Mouse (Mus musculus): ENCODE measurements around the gene Smurf1. TPM values are rescaled to one million over a fixed set of nuclear protein-coding genes. Genes with fewer than 3 reads are reported as not detected.

The Smurf1 gene
- total RNA-seq, 2 experiments from 2014 or later = 34.6 to 37.2 TPM

GRCm38 (mm10) chr5:144963817-144964261 lies 1.8 kb downstream of the Smurf1 start:
- peak; percentile 57 to 63 for DNase-seq (ENCODE audit: low spot score in 2 of 2)
- intact Hi-C loops (cut with DNase I) = loop anchor here (5.0 kb wide), 1 partner anchor 42 kb away; no protein-coding TSS in a partner anchor

GRCm38 (mm10) chr5:144963401-144963800 lies 2.2 kb downstream of the Smurf1 start:
- DNase-seq (ENCODE audit: low spot score in 2 of 2) = peak in 1 of 2 experiments; percentile 28
- intact Hi-C loops (cut with DNase I) = loop anchor here (5.0 kb wide), 1 partner anchor 41 kb away; no protein-coding TSS in a partner anchor

GRCm38 (mm10) chr5:144958271-144958670 lies 7.4 kb downstream of the Smurf1 start:
- DNase-seq (ENCODE audit: low spot score in 2 of 2) = no peak
- intact Hi-C loops (cut with DNase I) = no loop called here

- DNase-seq (ENCODE audit: low spot score in 2 of 2) = no peak
- intact Hi-C loops (cut with DNase I) = no loop called here
Observed at GRCm38 (mm10) chr5:144954432-144954831, 11.2 kb downstream of the Smurf1 start.

GRCm38 (mm10) chr5:144952592-144952991 lies 13.1 kb downstream of the Smurf1 start:
- intact Hi-C loops (cut with DNase I) = no loop called here
- no peak for DNase-seq (ENCODE audit: low spot score in 2 of 2)

- intact Hi-C loops (cut with DNase I) = no loop called here
- no peak for DNase-seq (ENCODE audit: low spot score in 2 of 2)
Observed at GRCm38 (mm10) chr5:144950428-144951051, 15.1 kb downstream of the Smurf1 start.

- intact Hi-C loops (cut with DNase I) = no loop called here
- DNase-seq (ENCODE audit: low spot score in 2 of 2) = peak; percentile 37 to 39
Observed at GRCm38 (mm10) chr5:144949856-144950255, 15.8 kb downstream of the Smurf1 start.

- no peak for DNase-seq (ENCODE audit: low spot score in 2 of 2)
- intact Hi-C loops (cut with DNase I) = no loop called here
Observed at GRCm38 (mm10) chr5:144948422-144948821, 17.2 kb downstream of the Smurf1 start.

GRCm38 (mm10) chr5:144948002-144948401 lies 17.6 kb downstream of the Smurf1 start:
- DNase-seq (ENCODE audit: low spot score in 2 of 2) = no peak
- intact Hi-C loops (cut with DNase I) = no loop called here

GRCm38 (mm10) chr5:144946032-144946431 lies 19.6 kb downstream of the Smurf1 start:
- DNase-seq (ENCODE audit: low spot score in 2 of 2) = peak; percentile 43 to 56
- intact Hi-C loops (cut with DNase I) = no loop called here

GRCm38 (mm10) chr5:144944932-144945331 lies 20.7 kb downstream of the Smurf1 start:
- intact Hi-C loops (cut with DNase I) = no loop called here
- no peak for DNase-seq (ENCODE audit: low spot score in 2 of 2)

- intact Hi-C loops (cut with DNase I) = no loop called here
- no peak for DNase-seq (ENCODE audit: low spot score in 2 of 2)
Observed at GRCm38 (mm10) chr5:144944370-144944769, 21.3 kb downstream of the Smurf1 start.

GRCm38 (mm10) chr5:144943346-144943745 lies 22.3 kb downstream of the Smurf1 start:
- DNase-seq (ENCODE audit: low spot score in 2 of 2) = no peak
- intact Hi-C loops (cut with DNase I) = no loop called here

- intact Hi-C loops (cut with DNase I) = no loop called here
- peak; percentile 37 to 41 for DNase-seq (ENCODE audit: low spot score in 2 of 2)
Observed at GRCm38 (mm10) chr5:144942431-144942830, 23.2 kb downstream of the Smurf1 start.

- no peak for DNase-seq (ENCODE audit: low spot score in 2 of 2)
- intact Hi-C loops (cut with DNase I) = no loop called here
Observed at GRCm38 (mm10) chr5:144940904-144941303, 24.7 kb downstream of the Smurf1 start.

GRCm38 (mm10) chr5:144937304-144937703 lies 28.3 kb downstream of the Smurf1 start:
- peak; percentile 66 to 75 for DNase-seq (ENCODE audit: low spot score in 2 of 2)
- intact Hi-C loops (cut with DNase I) = no loop called here

GRCm38 (mm10) chr5:144933486-144933885 lies 32.2 kb downstream of the Smurf1 start:
- intact Hi-C loops (cut with DNase I) = no loop called here

GRCm38 (mm10) chr5:144931841-144932240 lies 33.8 kb downstream of the Smurf1 start:
- intact Hi-C loops (cut with DNase I) = no loop called here
- DNase-seq (ENCODE audit: low spot score in 2 of 2) = no peak

More at GRCm38 (mm10) chr5:144933486-144933885, 32.2 kb downstream of the Smurf1 start:
- DNase-seq (ENCODE audit: low spot score in 2 of 2) = no peak

- DNase-seq (ENCODE audit: low spot score in 2 of 2) = no peak
- intact Hi-C loops (cut with DNase I) = no loop called here
Observed at GRCm38 (mm10) chr5:144928856-144929713, 36.6 kb downstream of the Smurf1 start.

- intact Hi-C loops (cut with DNase I) = no loop called here
- DNase-seq (ENCODE audit: low spot score in 2 of 2) = no peak
Observed at GRCm38 (mm10) chr5:144926275-144926674, 39.4 kb downstream of the Smurf1 start.

GRCm38 (mm10) chr5:144923351-144923750 lies 42.3 kb downstream of the Smurf1 start:
- peak; percentile 67 to 68 for DNase-seq (ENCODE audit: low spot score in 2 of 2)
- intact Hi-C loops (cut with DNase I) = loop anchor here (1.0 to 5.0 kb wide), 2 partner anchors 9 to 39 kb away; no protein-coding TSS in a partner anchor

Data from left cerebral cortex, postnatal 36 days (tissue).